Mouse (Mus musculus) bone marrow macrophage, adult 2 months (primary cell): Measurements from ENCODE around the gene Lpar1. TPM values are rescaled to one million over a fixed set of nuclear protein-coding genes. Genes with fewer than 3 reads are reported as not detected.
A peak's percentile ranks its signal among the peaks of the same experiment; 100 is the strongest.

ENCODE experiments used
- H3K27ac ChIP-seq: 2 replicates; pipeline ENCODE4 v1.5.1; 2012; ENCODE audit warnings: low read depth, low read length; ENCODE audit not compliant: insufficient read depth
- H3K4me1 ChIP-seq: 2 replicates; pipeline ENCODE4 v1.6.1; 2012; ENCODE audit warnings: low read length; ENCODE audit not compliant: control insufficient read depth, insufficient read depth
- H3K4me3 ChIP-seq: 2 replicates; pipeline ENCODE4 v1.5.1; 2012; ENCODE audit warnings: mild to moderate bottlenecking, low read length, moderate library complexity; ENCODE audit not compliant: insufficient read depth
- CTCF ChIP-seq: IDR thresholded peaks from 2 replicates; pipeline ENCODE4 v1.5.1; 2012; ENCODE audit warnings: low read depth, mild to moderate bottlenecking, low read length, moderate library complexity
- POLR2A ChIP-seq: IDR thresholded peaks from 2 replicates; pipeline ENCODE4 v1.6.1; 2012; ENCODE audit warnings: mild to moderate bottlenecking, low read depth, low read length, borderline replicate concordance
- polyA plus RNA-seq: library from polyadenylated mRNA; stranded (reverse); fragments of >200 nt; gene quantifications from 2 replicates; pipeline ENCODE4 v1.2.4, GENCODE M21; 2012; ENCODE audit not compliant: missing spikeins, insufficient read depth, insufficient read length

The Lpar1 gene
- polyA plus RNA-seq, 1 experiment = 5.5 TPM

GRCm38 (mm10) chr4:58423276-58423930, 130.3 kb downstream of the Lpar1 start:
- H3K27ac ChIP-seq = peak overlapping the region; percentile 22; the same call in 1 of the 2 replicates
- TF ChIP-seq CTCF (no peak), POLR2A (no peak)
- H3K4me3 ChIP-seq = peak overlapping the region; percentile 43
- peaks cover 3% of the 10 kb centered on the region for H3K4me1 ChIP-seq

- Histone ChIP-seq H3K4me3 (no peak overlapping the region), H3K27ac (no peak overlapping the region), H3K4me1 (peaks cover 3% of the 10 kb centered on the region)
- TF ChIP-seq POLR2A (no peak), CTCF (no peak)
These were observed 134.5 kb downstream of the Lpar1 start for GRCm38 (mm10) chr4:58419225-58419624.

GRCm38 (mm10) chr4:58417319-58417718, 136.4 kb downstream of the Lpar1 start:
- no peak overlapping the region for H3K27ac ChIP-seq

GRCm38 (mm10) chr4:58415537-58415936, 138.2 kb downstream of the Lpar1 start:
- TF ChIP-seq POLR2A (no peak), CTCF (no peak)
- Histone ChIP-seq H3K27ac (no peak overlapping the region), H3K4me3 (no peak overlapping the region)

More at GRCm38 (mm10) chr4:58417319-58417718, 136.4 kb downstream of the Lpar1 start:
- no peak for TF ChIP-seq CTCF
- no peak for TF ChIP-seq POLR2A
- Histone ChIP-seq H3K4me3 (no peak overlapping the region), H3K4me1 (no peaks in the 10 kb centered on the region)

GRCm38 (mm10) chr4:58413188-58414185, 140.2 kb downstream of the Lpar1 start:
- no peak overlapping the region for H3K4me3 ChIP-seq
- no peaks in the 10 kb centered on the region for H3K4me1 ChIP-seq
- no peak for TF ChIP-seq POLR2A
- TF ChIP-seq CTCF = no peak
- H3K27ac ChIP-seq = no peak overlapping the region

More at GRCm38 (mm10) chr4:58415537-58415936, 138.2 kb downstream of the Lpar1 start:
- H3K4me1 ChIP-seq = no peaks in the 10 kb centered on the region

- Histone ChIP-seq H3K4me3 (no peak overlapping the region), H3K27ac (no peak overlapping the region), H3K4me1 (peaks cover 16% of the 10 kb centered on the region)
- no peak for TF ChIP-seq CTCF
These were observed 151.7 kb downstream of the Lpar1 start for GRCm38 (mm10) chr4:58401973-58402501.

- no peak for TF ChIP-seq POLR2A
- no peak for TF ChIP-seq CTCF
- Histone ChIP-seq H3K4me3 (no peak overlapping the region), H3K27ac (no peak overlapping the region), H3K4me1 (peaks cover 16% of the 10 kb centered on the region)
These were observed 152.8 kb downstream of the Lpar1 start for GRCm38 (mm10) chr4:58400861-58401341.

Other genes with a start within 250 kb of the Lpar1 start
- not detected in 2 replicates for gene Olfr267, start 233.8 kb upstream of the Lpar1 start, polyA plus RNA-seq